ENCODE assay signal across 24 mouse cellular contexts in the genomic region with DNA sequence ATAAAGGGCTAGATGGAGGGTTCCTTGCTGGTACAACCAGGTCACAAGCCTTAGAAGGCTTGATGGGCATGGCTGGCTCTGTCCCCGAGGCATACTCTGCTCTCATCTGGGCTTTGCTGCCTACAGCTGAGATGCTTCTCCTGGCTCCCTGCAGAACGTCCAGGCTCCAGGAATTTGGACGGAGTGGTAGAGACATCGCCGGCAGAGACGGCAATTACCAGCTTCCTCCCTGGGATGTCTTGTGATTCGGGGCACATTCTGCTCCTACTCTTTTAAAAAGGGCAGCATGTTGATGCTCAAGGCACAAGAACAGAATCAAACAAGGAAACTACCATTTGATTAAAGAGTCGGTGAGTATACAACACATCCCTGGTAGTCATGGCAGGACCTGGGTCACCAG. TPM values are rescaled to one million over a fixed set of nuclear protein-coding genes. Genes with fewer than 3 reads are reported as not detected.
"Had no signal": no experiment of that assay in that cellular context is flagged by ENCODE, and none has a peak within 500 bp of the region (broad histone marks: within the 10 kb centered on the region; RNA-seq: fewer than 3 reads in every experiment).

A gene (plus strand): TSS at position 301 of the 400 bp plus-strand sequence.

- DNase-seq: retina, postnatal 1 day; right cerebral cortex, adult 18-20 months; right cerebral cortex, postnatal 14 days; right cerebral cortex, postnatal 25 days; right cerebral cortex, postnatal 4 days; spleen, adult 18-20 months; thymus, adult 18-20 months; thymus, adult 2 months; thymus, postnatal 14 days; thymus, postnatal 25 days; thymus, postnatal 36 days; thymus, postnatal 4 days had no signal

- H3K4me1 ChIP-seq: neural tube, embryonic 15.5 days; stomach, embryonic 15.5 days had no signal

- H3K4me2 ChIP-seq: neural tube, embryonic 15.5 days; stomach, embryonic 15.5 days had no signal

- H3K27me3 ChIP-seq: neural tube, embryonic 15.5 days; stomach, embryonic 15.5 days had no signal

- H3K9ac ChIP-seq: neural tube, embryonic 15.5 days; stomach, embryonic 15.5 days had no signal

- H3K36me3 ChIP-seq: neural tube, embryonic 15.5 days; stomach, embryonic 15.5 days had no signal

- H3K9me3 ChIP-seq: neural tube, embryonic 15.5 days; stomach, embryonic 15.5 days had no signal

- H3K4me3 ChIP-seq: neural tube, embryonic 15.5 days; stomach, embryonic 15.5 days had no signal

- H3K27ac ChIP-seq: neural tube, embryonic 15.5 days; stomach, embryonic 15.5 days; stomach, postnatal 0 days had no signal

RNA-seq across cellular contexts. Expression of the gene that starts here (rescaled TPM):
- total RNA-seq: neutrophil, adult 5-6 weeks had no signal
- polyA plus RNA-seq: neural tube, embryonic 14.5 days; neural tube, embryonic 15.5 days; small intestine, adult 2 months; spleen, adult 2 months; stomach, embryonic 14.5 days; stomach, embryonic 15.5 days; stomach, embryonic 16.5 days; stomach, postnatal 0 days; testis, adult 2 months; thymus, adult 2 months; thymus, postnatal 0 days; urinary bladder, adult 2 months had no signal
